Mouse (Mus musculus) thymus, postnatal 14 days (tissue): Measurements from ENCODE around the gene Pfn1.

Experiments
- DNase-seq: peaks from one replicate; pipeline ENCODE4 v3.0.0; 2021

Gene Pfn1

DNA sequence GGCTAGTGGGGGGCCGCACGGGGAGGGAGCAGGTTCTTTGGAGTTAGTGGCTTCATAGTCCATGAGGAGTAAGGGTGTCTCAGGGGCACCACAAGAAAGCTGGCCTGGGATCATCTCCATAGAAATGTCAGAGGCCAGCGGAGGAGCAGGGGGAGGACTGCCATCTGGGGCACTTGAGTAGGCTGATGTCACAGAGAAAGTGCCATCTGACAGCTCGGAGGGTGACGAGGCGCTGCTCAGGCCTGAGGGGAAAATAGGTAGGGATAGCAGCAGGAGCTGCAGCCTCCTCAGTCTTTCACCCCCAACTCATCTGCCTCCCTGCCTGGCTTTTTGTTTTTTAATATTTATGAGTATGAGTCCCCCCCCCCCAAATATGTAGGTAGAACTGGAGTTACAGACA lies 19.6 kb upstream of the Pfn1 start:
- no peak for DNase-seq

DNA sequence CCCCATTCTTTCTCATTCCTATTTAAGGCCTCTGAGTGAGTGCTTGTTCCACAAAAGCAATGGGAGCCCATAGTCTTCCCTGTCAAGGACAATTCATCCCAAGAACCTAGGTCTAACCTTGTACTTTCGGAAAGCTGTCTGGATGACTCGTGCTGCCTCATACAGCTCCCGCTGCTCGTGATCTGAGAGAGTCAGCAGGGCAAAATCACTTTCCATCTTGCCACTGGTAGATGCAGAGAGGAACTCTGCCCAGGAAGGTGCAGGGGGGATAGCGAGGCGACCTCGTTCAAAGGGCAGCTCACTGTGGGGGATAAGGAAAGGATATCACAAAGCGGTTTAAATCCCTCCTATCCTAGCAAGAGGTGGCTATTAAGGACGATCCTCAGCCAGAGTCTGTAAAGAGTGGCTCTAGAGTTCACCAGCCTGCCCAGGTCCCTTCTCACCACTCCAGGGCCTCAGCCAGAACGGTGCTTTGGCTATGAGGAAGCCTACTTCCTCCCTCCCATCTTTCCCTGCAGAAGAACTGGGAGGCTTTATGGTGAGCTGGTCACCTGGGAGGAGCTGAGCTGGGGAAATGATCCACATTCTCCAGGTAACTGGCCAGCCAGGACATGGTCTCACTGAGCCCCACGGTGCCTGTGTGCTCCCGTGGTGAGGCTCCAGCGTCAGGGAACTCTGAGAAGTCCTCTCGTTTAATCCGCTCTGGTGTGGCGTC lies 17.0 kb upstream of the Pfn1 start:
- DNase-seq: no peak

DNA sequence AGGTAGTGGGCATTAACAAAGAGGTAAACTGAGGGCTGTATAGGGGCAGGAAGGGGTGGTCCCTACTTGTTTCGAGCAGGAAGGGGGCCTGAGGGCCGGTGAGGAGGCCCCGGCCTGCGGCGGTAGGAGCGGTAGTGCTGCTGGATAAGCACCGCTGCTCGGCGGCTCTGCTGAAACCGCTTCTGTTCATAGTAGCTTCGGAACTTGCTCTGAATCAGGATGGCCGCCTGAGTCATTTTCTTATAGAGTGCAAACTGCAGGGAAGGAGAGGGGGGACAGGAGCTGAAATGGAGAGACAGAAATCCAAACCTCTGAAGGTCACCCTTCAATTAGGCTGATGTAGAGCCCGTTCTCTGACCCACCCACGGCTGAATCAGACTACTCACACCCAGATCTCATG lies 16.0 kb upstream of the Pfn1 start:
- DNase-seq: no peak

DNA sequence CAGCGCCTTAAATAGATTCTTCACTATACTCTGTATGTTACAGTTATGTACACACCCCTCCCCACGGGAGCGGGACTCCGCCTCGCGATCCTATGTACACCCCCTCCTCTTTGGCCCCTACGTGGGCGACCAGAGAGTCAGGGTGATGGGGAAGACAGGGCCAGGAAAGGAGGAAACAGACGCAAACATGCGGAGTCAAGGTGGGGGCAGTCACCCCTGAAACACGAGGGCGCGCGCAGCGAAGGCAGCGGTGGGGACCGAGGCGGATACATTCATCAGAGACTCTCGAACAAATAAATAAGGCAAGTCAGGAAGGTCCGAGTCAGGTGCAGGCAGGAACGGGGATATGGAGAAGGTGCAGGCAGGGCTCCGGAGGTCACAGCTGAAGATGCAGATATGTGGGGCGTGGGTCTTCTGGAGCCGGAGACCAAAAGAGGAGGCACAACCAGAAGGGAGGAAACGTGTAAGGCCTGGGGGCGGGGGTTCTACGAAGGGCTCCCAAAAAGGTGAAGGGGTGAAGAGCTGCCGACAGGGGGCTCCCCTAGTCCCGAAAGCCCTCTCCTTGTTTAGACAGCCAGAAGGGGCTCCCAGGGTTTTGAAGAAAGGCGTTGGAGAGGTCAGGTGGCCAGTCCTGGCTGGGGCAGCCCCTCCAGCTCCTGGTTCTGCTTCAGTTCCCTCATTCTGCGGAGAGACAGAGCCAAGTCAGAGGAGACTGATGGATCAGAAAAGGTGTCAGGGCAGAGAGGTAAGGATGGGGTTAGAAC lies 15.3 kb upstream of the Pfn1 start:
- peak; percentile 95 for DNase-seq

DNA sequence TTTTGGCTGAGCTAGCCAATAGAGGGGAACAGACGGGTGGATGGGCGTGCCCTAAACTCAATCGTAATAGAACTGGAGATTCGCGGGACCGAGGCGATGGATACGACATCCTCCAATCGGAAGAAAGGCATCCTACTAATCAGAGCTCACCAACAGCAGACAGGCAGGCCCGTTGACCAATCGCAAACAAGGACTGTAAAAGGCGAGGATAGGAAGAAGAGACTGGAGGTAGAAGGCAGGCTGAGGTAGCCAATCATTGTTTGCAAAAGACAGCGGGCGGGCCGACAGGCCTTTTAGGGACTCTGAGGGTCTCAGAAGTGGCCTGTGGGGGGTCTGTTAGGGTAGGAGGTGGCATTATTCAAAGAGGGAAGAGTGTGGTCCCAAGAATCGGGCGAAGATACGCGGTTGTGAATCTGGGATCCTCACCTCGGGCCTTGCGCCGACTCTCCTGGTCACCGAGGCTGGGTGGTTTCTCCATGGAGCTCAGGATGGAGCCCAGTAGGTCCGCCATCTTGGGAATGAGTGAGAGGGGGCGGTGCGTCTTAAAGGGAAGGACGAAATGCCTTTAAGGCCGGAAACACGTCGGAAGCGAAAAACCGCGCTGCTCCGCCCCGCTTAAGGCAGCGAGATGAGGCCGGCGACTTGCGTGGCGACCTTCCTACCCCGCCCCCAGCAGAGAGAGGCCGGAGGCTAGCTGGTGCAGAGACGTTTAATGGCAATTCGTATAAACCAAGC lies 14.5 kb upstream of the Pfn1 start, which contains the start of gene Spag7:
Spag7 (minus strand) TSS at position 646 of the 735 bp plus-strand sequence.
- peak; percentile 94 for DNase-seq

DNA sequence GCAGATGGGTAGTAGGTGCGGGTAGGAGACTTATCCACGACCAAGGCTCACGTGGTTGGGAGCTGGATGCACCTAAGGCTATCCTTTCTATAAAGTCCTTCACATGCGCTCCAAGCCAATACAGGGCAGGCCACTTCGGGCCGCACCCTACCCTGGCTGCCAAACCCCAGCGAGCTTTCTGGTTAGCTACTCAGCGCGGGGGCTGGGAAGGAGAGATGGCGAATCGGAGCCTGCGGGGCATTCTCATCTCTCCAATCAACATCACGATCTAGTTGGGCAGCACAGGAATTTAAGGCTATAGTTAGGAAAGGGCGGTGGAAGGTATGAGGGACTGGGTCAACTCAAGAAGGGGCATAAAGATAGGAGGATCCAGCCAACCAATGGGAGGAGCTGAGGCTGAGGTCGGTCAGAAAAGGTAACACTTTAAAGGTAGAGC lies 13.9 kb upstream of the Pfn1 start:
- no peak for DNase-seq

DNA sequence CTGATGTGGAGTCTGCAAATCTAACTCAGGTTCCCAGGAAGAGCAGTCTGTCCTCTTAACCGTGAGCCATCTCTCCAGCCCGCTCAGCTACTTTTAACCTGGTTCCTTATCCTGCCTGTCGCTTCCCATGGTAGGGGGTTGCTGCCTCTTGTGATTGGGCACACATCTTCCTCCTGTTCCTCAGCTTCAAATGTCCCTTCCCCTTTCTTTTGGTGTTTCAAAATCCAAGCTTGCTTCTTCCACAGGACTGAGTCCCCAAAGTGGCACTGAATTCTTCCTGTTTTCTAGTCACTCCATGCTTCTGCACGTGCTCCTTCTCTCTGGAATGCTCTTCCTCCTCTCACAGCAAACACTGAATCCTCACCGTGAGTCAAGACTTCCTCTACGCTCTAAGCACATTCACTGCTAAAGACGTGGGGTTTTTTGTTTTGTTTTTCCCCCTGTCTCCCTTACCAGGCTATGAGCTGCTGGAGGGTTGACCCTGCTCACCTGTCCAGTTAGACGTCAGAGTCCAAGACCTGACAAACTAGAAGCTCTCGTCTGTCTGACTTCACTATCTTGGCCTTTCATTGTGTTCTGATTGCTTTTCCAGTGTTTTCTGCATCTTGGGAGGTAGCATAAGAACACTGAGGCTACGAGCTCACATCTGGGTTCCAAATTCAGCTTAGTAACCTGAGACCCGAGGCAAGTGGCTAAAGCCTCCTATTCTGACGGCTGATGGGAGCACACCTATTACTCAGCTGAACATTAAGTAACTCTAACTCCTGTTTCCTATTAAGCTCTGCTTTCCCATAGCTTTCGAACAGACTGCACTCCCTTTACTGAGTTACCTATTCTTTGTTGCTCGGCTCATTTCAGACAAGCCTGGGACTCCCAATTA lies 13.1 kb upstream of the Pfn1 start:
- DNase-seq: no peak

DNA sequence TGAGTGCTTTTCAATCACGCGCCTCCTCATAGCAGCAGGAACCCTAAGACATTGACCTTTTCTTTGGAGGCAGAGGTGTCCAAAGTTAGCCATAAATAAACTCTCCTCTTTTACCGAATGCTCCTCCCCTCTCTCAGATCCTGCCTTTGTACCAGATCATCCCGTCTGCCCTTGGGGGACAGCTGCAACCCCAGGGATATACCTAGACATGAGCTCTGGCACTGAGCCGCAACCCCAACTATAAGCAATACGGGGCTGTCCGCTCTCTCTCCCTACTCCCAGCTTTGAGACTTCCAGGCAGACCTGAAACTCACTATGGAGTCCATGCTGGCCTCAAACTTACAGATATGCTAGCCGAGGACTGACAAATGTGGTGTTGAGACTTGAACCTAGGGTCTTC lies 12.2 kb upstream of the Pfn1 start:
- DNase-seq: no peak

DNA sequence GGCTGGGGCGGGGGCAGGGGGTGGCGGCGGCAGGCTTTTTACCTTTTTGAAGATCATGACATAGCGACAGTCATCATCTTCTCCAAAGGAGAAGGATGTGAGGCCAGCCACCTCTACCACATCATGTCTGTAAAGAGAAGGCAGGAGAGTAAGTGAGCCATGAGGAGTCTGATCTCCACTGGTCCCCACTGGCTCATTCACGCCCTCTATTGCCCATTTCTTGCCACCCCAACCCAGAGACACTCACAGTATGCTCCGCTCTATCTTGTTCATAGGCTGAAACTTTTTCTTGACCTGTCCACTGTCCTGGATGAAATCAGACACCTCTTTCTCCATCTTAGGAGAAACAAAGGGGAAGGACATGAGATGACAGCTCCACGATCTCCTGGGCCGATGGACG lies 10.3 kb upstream of the Pfn1 start:
- DNase-seq: no peak

DNA sequence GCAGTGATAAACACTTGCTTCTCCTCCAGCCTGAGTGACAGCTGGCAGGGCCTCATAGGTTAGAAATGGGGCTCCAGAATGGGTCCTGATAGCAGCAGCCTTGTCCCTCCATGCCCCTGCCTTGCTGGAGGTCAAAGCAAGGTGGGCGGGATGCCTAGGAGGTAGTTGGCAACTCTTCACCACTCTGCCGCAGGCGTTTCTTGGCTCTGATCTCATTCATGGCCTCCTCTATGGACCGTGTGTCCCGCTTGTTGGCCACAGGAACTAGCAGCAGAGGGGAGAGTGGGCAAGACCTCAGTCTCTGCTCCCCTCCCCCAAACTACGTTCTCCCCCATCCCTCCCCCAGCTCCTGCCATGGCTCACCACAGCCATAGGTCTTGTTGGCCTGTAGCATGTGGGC lies 9.5 kb upstream of the Pfn1 start:
- DNase-seq: no peak

DNA sequence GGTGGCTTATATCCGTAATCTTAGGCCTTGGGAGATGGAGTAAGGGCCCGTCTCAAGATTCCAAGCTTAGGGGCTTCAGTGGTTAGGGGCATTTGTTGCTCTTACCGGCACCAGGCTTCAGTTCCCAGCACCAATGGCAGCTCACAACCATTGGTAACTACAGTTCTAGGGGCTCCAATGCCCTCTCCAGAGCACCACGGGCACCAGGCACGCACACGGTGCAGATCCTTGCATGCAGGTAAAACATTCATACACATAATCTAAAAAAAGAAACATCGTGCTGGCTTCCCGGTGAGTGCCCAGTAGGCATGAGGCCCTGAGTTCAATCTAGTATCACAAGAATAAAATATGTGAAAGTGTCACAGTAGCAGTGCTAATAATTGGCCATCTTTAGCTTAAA lies 8.7 kb upstream of the Pfn1 start:
- no peak for DNase-seq

DNA sequence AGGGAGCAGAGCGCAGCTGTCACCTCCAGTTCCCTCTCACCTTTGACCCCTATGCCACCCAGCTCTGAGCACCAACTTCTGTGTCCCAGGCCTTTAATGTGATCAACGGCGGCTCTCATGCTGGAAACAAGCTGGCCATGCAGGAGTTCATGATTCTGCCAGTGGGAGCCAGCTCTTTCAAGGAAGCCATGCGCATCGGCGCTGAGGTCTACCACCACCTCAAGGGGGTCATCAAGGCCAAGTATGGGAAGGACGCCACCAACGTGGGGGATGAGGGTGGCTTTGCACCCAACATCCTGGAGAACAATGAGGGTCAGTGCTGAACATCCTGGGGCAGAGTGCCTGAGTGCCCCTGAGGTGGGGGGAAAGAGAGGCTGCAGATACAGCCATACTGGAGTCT lies 6.1 kb upstream of the Pfn1 start:
- no peak for DNase-seq

DNA sequence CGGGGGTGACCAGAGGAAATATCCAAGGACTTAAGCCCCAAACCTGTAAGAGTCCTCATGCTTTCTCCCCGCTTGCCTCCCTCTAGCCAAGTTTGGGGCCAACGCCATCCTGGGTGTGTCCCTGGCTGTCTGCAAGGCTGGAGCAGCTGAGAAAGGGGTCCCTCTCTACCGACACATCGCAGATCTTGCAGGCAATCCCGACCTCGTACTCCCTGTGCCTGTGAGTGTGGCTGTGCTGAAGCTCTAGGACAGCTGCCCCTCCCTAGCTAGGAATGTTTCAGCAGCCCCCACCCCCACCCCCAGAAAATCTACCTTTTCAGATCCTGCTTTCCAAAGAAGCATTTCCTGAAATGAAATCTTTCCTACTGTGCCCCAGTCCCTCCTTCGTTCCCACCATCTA lies 4.5 kb upstream of the Pfn1 start:
- no peak for DNase-seq

DNA sequence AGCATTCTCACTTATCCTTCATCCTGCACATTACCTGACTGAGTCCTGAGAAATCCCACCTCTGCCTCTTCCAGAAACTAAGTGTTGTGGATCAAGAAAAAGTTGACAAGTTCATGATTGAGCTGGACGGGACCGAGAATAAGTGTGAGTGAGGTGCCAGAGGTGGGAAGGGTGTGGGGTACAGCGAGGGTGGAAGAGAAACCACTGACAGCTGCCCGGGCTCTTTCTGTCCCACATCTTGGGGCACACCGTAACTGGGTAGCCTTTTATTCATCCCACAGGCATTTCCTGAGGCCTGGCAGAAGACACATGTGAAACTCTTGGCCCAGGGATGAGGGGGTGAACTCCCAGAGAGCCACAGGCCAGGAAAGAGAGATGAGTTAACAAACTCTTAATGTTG lies 4.1 kb upstream of the Pfn1 start:
- no peak for DNase-seq

DNA sequence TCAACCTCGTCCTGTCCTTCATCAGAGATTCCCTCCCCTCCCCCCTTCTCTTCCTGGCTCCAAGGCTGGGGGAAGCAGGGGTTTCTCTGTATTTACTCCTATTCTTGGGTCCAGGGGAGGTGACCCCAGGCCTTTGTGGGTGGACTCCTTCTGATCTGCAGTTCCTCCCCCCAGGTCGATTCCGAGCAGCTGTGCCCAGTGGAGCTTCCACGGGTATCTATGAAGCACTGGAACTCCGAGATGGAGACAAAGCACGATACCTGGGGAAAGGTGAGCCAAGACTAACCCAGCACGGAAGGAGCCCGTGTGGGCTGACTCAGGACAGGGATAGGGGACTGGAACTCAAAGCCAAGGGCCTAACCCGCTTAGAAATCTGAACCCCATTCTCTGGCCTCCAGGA lies 3.5 kb upstream of the Pfn1 start:
- peak; percentile 42 for DNase-seq

DNA sequence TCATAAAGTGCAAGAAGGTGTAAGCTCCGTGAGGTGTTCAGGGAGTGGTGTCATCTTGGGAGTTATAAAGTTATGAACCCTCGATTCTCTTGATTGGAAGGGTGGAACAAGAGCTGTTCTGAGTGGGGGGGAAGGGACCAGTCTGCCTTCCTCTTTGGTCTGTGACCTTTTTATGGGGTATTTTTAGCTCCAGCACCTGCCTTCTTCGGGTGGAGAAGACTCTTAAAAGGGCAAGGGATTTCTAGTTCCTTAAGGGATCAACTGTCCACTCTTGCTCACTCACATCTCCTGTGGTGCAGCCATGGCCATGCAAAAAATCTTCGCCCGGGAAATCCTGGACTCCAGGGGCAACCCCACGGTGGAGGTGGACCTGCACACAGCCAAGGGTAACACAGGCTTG lies 3.1 kb upstream of the Pfn1 start:
- no peak for DNase-seq

DNA sequence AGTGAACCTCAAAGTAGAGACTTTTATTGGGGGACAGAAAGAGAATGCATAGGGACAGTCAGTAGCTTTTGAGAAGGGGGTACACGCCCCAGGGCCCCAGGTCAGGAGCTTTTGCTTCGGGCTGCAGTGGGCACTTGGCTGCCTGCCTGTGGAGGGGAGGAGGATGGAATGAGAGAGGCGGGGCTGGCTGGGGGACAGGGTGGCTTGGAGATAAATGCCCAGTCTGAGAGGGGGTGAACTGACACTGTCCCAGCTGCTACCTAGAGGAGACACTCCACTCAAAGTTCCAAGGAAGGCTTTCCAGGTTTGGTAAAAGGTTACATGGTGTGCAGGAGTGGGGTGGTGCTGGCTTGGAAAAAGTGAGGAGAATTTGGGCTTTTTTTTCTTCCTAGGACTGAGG lies 2.5 kb upstream of the Pfn1 start, which contains the start of gene Eno3:
Eno3 (plus strand) TSS at position 239 of the 400 bp plus-strand sequence.
- DNase-seq: no peak

DNA sequence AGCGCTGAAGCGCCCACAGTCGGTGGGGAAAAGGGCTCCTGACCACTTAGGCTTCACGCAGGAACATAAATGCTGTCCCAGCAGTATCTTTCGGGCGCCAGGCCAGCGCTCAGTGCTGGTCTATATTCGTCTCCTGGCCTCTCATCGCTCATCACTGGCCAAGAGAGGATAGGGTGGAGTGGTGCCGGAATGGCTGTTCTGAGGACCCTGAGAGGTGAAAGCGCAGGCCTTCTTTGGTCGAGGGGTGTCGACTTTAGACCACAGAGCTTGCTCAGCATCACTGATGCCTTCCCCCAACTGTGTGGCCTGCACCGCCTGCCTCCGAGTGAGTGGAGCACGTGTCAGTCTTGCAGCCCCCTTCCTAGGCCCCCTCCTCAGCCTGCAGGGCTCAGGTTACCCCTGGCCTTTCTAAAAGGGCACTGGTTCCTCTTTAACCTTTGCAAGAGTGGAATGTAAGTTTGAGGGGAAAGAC lies 2.0 kb upstream of the Pfn1 start:
- DNase-seq: peak; percentile 37

DNA sequence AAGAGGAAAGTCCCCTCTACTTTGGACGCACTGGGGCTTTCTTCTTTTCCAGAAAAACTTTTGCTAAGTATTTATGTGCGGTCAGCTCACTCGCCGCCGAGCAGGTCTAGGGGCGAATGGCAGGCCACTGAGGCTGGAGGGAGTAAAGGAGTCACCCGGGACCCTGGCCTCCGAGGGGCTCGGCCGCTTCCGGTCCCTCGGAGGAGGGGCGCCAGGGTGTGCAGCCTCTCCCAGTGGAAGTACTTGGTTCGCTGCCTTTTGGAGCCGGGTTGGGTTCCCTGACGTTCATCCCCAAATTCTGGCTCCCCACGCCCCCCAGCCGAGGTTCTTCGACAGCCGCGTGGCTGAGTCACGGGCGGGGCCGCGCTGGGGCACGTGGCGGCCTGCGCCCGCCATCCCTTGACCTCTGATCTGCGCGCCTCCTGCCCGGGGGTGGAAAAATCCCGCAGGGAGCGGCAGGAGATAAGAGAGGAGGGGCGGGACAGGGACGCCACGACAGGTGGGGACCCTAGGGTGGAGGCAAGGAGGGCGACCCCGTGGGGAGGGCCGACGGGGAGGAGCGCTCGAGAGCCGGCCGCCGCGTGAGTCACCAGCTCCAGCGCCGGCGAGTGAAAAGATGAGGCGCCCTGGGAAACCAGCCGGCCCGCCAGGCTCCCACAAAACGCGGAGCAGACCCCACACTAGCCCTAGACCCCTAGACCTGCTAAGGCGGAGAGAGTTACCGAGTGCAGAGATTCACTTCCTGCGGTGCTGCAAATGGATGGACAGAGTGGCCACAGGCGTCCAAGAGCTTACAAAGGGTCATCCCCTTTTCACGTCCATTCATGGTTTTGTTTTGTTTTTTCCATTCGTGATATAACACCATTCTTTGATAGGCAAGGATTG lies 1.4 kb upstream of the Pfn1 start:
- peak; percentile 73 for DNase-seq

DNA sequence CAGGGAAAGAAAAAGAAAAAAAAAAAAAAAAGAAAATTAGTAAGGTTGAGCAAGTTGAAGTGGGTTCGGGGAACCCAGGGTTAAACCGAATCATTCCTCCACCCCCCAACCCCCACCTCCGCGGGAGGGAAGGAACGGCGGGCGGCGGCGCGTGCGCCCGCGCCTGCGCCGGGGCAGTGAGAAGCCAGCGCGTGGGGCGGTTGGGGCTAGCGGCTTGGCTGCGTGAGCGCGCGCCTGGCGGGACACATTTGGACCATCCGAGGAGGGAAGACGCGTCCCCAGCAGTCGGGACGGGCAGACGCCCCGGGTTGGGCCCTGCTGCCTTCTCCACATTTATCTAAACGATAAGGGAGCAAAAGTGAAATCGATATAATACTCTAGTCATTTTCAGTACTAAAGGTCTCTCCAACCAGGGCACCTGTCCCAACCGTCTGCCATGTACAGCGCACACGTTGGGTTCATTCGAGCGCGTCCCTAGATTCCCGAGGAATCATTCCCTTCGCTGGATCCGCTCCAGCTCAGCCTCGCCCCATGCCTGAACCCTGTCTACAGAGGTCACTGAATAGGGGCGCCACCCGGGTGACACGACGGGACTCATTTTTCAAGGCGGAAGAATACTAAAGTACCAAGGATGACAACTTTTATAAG lies 603 bp upstream of the Pfn1 start:
- peak; percentile 85 for DNase-seq
